Mouse (Mus musculus) CH12.LX (cell line): ENCODE data around the gene Sycp2.

Source experiments
- BHLHE40 ChIP-seq: IDR thresholded peaks from 2 replicates; pipeline ENCODE4 v1.6.1; 2011; ENCODE audit warnings: mild to moderate bottlenecking, low read depth, low read length, improper control_type of control experiment
- CTCF ChIP-seq, 2 experiments: IDR thresholded peaks in 1 of 2; conservative IDR thresholded peaks in 1 of 2; 2 replicates each; pipeline ENCODE4 v1.5.1; 2011 to 2012; ENCODE audit warnings: low read depth in 2 of 2, low read length in 2 of 2, improper control_type of control experiment in 1 of 2, inconsistent platforms in 1 of 2, mild to moderate bottlenecking in 1 of 2, moderate library complexity in 1 of 2
- EP300 ChIP-seq: IDR thresholded peaks from 2 replicates; pipeline ENCODE4 v1.6.1; 2011; ENCODE audit warnings: low read length, improper control_type of control experiment
- NELFE ChIP-seq: IDR thresholded peaks from 2 replicates; pipeline ENCODE4 v1.6.1; 2011; ENCODE audit warnings: low read depth, low read length, improper control_type of control experiment
- SIN3A ChIP-seq: IDR thresholded peaks from 2 replicates; pipeline ENCODE4 v1.6.1; 2012; ENCODE audit warnings: low read length, improper control_type of control experiment, inconsistent platforms
- UBTF ChIP-seq: IDR thresholded peaks from 2 replicates; pipeline ENCODE4 v1.6.1; 2012; ENCODE audit warnings: low read depth, mild to moderate bottlenecking, inconsistent platforms, low read length, improper control_type of control experiment, moderate library complexity

GRCm38 (mm10) chr2:178433903-178434302, 26.4 kb upstream of the Sycp2 start:
- TF ChIP-seq CTCF (conservative IDR thresholded peaks at IDR 0.05 in 1 of 2, IDR thresholded peaks at IDR 0.05 in 1 of 2; ENCODE audit: low read depth in 2 of 2, low read length in 2 of 2) (no peak), SIN3A (no peak), EP300 (no peak), UBTF (no peak), BHLHE40 (no peak), NELFE (no peak)
